Mouse (Mus musculus) megakaryocyte progenitor cell, adult 5-6 weeks (primary cell): ENCODE data around the gene Sesn1. TPM values are rescaled to one million over a fixed set of nuclear protein-coding genes. Genes with fewer than 3 reads are reported as not detected.
"Not testable (repeated sequence)": the region's sequence is repeated elsewhere in the genome, so short reads cannot be mapped to it uniquely, and the experiment has no call there.

Source experiments
- ATAC-seq: replicated peaks from 2 replicates; pipeline ENCODE4 v1.8.0; 2016; ENCODE audit warnings: mild to moderate bottlenecking, moderate TSS enrichment, inconsistent platforms; ENCODE audit not compliant: poor library complexity
- total RNA-seq, 2 experiments: library from RNA; stranded (forward) in 1 of 2; stranded (reverse) in 1 of 2; fragments of 157-497, 149-512 nt in 1 of 2; fragments of 200-1000 nt in 1 of 2; gene quantifications; 2 replicates each; pipeline versions ENCODE4 v1.2.3 to v1.2.4; 2015 to 2017

Sesn1 gene
- 27.1 and 36.3 TPM in 2 replicates for total RNA-seq (2015)
- 21.9 and 22.3 TPM in 2 replicates for total RNA-seq (2017)

DNA sequence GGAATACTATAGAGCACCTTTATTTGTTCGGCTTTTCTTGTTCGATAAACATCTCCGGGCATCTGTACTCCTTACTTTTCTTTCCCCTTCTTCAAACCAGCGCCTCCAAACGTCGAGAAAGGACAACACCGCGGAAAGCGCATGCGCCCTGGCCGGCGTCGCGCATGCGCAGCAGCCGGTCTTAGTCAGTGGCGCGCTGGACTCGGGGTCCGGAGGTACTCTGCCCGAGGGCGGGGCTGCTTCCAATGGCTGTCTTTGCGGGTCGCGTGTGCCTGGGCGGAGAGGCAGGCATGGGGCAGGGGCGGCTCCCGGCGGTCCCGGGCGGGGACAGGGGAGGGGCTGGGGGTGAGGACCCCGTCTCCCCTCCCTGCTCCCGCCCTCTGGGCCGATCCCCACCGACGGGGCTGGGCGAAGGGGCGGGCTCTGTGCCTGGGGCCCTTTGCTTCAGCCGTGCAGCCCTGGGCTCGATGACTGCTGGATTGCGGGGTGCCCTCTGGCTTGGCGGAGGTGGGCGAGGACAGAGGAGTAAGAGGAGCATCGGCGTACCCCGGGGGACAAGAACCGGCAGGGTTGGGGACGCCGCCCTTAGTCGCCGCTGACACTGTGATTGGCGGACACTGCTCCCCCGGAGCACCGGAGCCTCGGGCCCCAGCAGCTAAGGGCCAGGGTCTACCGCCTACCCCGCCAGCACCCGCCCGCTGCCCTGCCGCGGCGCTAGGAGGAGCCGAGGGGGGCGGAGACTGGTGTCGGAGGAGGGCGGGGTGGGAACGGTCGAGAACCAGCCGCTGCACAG, at the start of gene Sesn1, which contains the start of gene Cep57l1:
Gene Sesn1 (plus strand): TSS at position 165 of the 793 bp plus-strand sequence.
Gene Cep57l1 (minus strand): TSS at position 101 of the 793 bp plus-strand sequence.
- peak; percentile 73 for ATAC-seq

DNA sequence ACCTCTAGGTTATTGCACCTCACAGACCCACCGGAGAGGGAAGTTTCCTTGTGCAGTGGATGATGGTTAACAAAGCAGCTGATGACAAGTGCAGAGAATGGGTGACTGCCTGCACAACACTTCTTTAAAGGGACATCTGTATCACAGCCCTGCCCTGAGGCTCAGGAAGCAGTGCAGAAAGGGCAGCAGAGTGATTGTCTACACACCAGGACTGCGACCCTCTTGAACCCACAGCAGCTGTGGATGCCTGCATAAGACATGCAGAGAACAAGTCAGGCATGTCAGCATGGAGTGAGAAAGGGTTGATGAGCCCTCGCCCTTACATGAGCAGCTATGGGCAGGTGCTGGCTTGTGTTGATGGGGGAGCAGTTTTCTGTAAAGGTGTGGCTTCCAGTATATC, 48.9 kb upstream of the Sesn1 start:
- ATAC-seq: no peak

DNA sequence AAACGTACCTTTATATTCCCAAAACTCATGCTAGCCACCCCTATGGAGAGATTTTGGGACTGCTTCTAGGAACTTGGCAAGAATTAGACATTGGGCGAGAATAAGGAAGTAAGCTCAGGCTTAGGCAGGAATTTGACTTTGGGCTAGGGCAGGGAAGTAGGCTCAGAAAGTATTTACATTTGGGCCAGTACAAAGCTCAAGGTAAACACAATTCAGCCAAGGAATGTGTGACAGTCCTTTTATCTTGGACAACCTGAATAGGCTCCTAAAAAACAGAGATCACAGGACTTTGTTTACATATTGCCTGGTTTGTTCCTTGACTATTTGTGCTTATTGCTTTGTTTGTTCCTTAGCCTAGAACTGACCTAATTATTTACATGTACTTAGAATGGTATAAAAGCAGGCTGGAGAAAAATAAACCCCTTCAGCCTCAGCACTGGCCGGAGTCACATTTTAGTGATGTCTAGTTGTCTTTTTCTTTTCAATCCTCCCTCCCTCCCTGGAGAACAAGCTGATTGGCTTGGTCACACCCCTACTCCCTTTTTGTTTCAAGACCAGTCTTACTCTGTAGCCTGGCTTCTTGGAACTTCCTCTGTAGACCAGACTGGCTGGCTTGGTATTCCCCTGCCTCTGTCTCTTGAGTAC, 45.9 kb upstream of the Sesn1 start:
- ATAC-seq: no peak

GRCm38 (mm10) chr10:41765586-41765985, 44.1 kb upstream of the Sesn1 start:
- no peak for ATAC-seq

DNA sequence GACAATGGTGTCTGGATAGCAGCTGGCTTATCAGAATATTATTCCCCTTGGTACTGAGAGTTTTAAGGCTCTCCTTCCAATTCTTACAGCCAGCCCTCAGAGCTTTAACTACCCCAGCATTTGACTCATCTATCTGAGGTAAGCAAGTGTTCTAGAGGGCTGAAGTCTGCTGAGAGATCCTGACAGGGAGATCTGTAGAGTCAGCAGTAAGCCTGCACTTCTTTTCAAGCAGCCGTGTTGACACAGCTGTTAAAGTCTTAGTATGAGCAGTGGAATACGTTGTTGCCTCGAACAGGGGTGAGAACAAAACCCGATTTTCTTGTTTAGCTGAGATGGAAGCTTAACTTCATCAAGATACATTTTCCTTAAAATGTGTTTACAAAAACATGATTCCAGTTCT, 43.5 kb upstream of the Sesn1 start:
- ATAC-seq: no peak

- no peak for ATAC-seq
Observed at GRCm38 (mm10) chr10:41767254-41767653, 42.5 kb upstream of the Sesn1 start.

GRCm38 (mm10) chr10:41792375-41792774, 17.4 kb upstream of the Sesn1 start:
- no peak for ATAC-seq

DNA sequence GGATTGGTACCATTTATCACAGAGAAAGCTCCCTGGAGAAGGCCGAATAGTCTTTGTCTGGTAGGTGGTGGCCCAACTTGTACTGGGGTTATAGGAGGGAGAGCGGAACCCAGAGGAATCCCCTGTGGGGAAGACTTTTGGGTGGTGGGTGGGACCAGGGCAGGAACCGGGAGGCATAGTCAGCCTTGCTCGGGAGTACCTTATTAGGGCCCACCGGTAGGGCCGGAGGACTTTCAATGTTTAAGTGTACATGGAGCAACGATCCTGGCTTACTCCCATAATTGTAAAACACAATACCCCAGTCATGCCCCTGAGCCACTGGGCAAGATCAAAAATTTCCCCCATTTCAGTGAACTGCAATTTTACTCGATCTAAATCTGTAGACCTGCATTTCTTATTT, 12.5 kb upstream of the Sesn1 start:
- no peak for ATAC-seq

GRCm38 (mm10) chr10:41803467-41803866, 6.3 kb upstream of the Sesn1 start:
- no peak for ATAC-seq

DNA sequence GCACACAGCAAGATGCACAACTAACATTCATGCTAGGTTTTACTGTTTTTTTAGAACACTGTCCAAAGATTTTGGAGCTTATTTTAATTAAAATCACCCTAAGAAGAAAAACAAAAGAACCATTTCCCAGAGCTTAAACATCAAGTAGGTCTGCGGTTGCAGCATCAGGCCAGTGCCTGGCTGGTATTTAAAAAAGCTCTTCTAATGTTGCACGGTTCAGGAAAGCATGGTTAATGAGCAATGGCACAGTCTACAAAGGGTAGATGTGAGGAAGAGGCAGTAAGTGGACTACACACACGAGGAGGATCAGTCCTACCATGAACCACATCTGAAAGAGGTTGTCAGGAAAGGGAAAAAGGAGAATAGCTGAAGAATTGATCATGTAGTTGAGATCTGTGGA, 5.0 kb upstream of the Sesn1 start:
- no peak for ATAC-seq

GRCm38 (mm10) chr10:41805729-41806355, 3.9 kb upstream of the Sesn1 start:
- ATAC-seq: no peak

DNA sequence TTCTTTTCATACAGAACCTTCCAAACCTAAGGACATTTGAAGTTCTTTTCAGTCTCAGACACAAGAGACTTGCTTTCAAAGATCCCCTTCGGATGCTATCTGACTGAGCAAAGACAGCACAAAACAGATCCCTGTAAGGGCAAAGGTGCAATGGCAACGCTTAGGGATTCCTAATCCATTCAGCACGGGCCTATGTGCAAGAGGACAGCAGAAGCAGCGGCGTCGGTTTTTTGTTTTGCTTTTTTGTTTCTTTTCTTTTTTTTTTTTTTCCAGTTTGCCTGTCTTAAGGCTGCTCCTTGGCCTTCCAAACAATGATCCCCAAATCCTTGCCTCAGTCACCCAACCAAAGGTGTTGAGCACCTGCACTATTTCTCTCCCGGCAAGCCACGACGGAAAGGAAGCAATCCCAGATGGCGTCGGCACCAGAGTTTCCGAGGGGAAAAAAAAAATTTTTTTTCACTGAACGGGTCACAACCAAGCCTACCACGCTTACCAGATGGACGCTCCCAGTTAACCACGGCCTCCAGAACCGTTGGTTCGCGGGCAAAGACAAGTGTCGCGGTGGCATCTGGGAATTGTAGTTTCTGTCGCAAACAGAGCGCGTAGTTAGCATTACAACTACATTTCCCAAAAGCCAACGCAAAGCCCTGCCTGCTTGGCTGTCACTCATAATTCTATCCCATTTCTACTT, 510 bp upstream of the Sesn1 start:
- peak; percentile 79 for ATAC-seq

GRCm38 (mm10) chr10:41810564-41811455, 1.1 kb downstream of the Sesn1 start:
- ATAC-seq: no peak

DNA sequence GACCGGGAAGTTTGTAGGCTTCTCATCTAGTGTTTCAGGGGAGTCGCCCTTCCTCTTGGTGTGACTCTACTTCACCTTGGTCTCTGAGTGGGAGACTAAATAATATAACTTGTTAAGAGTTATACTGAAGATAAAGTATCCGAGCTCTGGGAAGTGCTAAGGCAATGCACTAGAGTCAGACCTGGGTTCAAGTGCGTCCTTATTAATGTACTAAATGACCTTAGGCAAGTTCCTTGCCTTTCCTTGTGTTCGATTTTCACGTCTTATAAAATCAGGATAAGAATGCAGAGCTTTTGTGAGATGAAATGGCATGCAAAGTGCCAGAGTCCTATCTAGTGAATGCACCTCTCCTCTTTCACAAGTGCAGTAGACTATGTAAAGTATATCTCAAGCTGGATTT, 2.8 kb downstream of the Sesn1 start:
- ATAC-seq: no peak

GRCm38 (mm10) chr10:41814305-41814853, 4.6 kb downstream of the Sesn1 start:
- ATAC-seq: no peak

DNA sequence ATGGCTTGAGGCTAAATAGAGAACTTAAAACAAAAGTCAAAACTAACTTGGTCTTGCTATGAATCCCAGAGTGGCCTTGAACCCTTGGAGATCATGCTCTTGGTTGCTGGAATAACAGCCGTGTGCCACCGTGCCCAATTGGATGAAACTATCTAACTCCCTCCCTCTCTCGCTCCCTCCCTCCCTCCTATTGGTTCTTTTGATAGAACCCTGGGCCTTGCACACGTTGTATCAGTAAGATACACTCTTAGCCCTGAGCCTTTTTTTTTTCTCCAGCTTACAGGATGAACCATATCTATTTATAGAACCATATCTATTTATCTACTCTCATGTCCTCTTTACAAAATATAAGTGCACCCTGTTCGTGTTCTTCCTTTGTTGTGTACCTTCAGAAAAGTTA, 6.8 kb downstream of the Sesn1 start:
- 0 out of 2 replicates have a peak, but pooled peaks have one; percentile 52 for ATAC-seq

- ATAC-seq: no peak
Observed at GRCm38 (mm10) chr10:41818036-41818732, 8.4 kb downstream of the Sesn1 start.

GRCm38 (mm10) chr10:41818733-41819070, 9.0 kb downstream of the Sesn1 start:
- ATAC-seq: not testable (repeated sequence)

DNA sequence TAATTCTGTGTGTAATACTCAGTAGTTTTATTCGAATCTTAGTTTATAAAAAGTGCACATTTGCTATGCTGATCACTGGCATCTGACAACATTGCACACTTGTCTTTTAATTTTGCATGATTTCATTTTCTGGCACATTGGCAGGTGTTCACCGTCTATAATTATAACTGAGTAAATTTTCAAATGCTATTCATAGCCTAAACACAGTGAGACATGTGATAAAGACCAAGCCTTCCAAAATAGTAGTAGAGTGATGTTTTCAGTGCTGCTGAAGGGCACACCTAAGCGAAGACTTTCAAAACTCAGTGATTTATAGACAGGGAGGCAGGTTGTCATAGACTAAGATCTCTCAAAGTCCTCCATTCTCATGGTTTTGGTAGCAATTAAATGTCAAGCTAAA, 9.6 kb downstream of the Sesn1 start:
- ATAC-seq: no peak
